Mouse (Mus musculus) heart, postnatal 0 days (tissue): Measurements from ENCODE around the gene Fbxo42.

Experiments
- CTCF ChIP-seq: IDR thresholded peaks from 2 replicates; pipeline ENCODE4 v1.5.1; 2016; ENCODE audit warnings: antibody characterized with exemption, control low read depth, low read depth
- EP300 ChIP-seq: IDR thresholded peaks from 2 replicates; pipeline ENCODE4 v1.6.1; 2016; ENCODE audit warnings: antibody characterized with exemption, low read depth

DNA sequence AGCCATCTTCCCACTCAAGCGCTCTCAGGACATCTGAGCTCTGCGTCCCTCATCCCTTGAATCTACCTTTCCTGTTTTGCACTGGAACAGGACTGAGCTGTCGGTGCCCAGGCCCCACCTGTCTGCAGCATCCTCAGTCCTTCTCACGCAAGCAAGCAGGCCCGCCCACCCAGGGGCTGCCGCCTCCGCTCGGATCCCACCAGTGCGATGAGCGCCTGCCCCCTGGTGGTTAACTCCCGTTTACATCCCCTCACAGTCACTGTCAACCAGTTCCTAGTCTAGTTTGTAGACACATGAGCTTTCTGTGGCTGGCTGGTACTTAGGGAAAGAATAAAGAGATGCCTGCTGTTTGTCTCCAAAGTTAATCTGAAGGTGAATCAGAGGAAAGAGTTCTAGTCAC, 27.0 kb upstream of the Fbxo42 start:
- TF ChIP-seq CTCF (peak; percentile 74), EP300 (no peak)
